Mouse (Mus musculus) retina, adult 2 months (tissue): ENCODE measurements around the gene Mcm10.

Experiments used
- DNase-seq: peaks from one replicate; pipeline ENCODE4 v3.0.0-alpha.2; 2012; ENCODE audit warnings: low read depth, low spot score

Gene Mcm10

DNA sequence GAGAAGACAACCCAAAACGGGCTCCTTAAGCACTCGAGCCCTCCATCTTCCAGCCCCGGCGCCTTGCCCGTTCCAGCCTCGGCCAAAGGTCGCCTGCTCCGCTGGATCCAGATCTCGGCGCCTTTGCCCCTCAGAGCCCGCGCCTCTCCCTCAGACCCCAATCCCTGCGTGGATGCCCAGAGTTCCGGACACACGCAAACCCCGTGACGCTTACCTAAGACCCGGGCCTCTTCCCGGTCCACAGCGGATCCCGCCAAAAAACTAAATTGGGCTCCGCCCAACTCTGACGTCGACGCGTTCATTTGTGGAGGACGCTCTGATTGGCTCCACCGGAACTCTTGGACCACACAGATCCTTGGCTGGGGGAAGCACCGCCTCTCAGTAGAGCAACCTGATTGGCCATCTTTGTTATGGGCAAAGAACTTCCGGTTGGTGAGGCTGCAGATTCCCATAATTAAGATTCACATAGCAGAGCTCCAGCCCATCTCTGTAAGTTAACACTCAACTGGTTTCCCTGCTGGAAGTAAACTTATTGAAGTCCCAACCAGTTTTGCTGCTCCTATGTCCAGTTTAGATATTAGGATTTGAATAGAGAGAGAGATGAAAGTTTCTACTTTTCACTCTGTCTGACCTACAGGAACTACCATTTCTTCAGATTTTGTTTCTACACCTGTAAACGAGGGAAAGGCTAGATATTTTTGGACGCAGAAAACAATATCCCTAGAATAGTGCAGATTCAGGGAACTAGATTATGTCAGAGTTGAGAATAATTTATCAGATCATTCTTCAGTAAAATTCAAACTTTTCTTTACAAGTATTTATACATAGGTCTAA lies at the start of gene Mcm10:
Gene Mcm10 (minus strand): TSS at position 301 of the 834 bp plus-strand sequence.
- peak; percentile 77 for DNase-seq

DNA sequence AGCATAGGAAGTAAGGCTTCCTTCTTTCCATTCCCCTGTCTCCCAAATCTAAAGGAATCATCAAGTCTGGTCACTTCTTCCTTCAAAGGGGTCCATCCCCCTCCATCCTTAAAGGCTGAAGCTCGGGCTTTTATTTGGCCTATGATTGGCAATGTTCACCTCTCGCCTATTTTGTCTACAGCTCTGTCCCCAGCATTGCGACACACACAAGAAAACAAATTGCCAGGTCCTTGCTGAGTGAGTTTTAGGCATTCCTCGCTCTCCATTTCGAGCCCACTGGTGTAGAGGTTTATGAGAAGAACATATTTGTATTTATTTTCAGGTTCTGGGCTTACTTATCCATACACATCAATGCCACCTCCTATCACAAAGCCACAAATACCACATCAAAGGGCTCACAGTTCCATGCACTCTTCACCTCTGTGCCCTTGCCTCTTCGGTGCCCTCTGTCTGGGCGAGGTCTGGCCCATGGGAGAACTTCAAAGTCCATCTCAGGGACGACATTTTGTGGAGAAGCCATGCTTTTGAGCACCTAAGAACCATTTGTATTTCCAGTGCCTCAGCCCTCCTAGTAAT lies 48.6 kb upstream of the Mcm10 start:
- no peak for DNase-seq

DNA sequence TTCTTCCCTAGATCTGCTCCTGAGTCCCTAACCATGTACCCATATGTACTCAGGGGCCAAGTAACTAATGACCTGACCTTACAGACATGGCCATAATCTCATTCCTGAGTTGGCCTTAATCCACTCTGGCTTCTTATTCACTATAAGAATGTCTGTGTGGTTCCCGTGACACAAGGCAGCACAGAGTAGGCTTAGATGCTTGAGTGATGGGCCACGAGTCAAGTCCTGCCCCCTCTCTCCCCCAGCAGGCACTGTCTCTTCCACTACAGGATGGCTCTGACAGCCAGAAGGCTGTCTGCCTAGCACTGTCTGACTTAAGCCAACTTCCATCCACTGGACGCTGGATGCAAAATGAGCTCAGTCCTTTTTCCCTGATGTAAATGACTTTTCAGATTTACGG lies 47.4 kb upstream of the Mcm10 start:
- DNase-seq: peak; percentile 66

DNA sequence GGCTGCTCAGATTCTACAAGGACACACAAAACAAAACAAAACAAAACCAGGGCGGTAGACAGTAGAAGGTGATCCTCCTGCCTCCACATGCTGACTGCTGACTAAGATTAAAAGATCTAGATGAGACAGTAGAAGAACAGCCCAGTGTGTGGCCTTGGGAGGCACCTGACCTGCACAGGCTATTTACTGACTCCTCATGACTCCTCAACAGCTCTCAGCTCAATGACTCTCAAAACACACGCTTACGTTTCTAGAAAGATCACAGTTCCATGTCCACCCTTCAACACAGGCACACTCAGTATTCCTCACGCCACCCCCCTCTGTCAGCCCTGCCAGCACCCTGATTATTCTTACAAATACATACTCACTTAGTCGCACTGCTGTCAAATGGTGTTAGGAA lies 45.8 kb upstream of the Mcm10 start:
- no peak for DNase-seq

DNA sequence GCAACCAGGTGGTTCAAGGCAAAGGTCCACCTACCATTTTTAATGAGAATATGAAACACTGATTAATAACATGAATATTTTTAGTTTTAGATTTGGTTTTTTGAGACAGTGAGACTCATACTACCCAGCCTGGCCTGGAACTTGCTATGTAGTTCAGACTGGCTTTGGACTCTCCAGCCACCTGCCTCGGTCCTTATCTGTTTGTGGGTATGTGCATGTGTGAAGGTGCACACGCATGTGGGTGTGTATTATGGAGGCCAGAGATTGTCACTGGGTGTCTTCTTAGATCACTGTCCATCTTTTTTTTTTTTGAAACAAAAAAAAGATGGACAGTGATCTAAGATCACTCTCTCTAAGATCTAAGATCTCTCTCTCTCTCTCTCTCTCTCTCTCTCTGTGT lies 38.0 kb upstream of the Mcm10 start:
- no peak for DNase-seq

DNA sequence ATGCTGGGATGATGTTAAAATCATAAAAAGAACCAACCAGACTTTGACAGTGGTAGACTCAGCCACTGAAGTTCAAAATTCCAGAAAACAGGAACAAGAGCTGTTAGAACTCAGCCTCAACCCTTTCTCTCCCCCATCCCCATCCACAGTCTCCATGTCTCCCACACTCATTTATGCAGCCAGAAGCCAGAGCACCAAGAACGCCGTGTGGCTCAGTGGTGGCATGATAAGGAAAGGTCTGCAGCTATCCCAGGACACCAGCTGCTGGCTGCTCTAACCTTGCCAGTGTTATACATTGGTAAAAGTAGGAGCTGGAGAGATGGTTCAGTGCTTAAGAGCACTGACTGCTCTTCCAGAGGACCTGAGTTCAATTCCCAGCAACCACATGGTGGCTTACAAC lies 34.4 kb upstream of the Mcm10 start:
- no peak for DNase-seq

DNA sequence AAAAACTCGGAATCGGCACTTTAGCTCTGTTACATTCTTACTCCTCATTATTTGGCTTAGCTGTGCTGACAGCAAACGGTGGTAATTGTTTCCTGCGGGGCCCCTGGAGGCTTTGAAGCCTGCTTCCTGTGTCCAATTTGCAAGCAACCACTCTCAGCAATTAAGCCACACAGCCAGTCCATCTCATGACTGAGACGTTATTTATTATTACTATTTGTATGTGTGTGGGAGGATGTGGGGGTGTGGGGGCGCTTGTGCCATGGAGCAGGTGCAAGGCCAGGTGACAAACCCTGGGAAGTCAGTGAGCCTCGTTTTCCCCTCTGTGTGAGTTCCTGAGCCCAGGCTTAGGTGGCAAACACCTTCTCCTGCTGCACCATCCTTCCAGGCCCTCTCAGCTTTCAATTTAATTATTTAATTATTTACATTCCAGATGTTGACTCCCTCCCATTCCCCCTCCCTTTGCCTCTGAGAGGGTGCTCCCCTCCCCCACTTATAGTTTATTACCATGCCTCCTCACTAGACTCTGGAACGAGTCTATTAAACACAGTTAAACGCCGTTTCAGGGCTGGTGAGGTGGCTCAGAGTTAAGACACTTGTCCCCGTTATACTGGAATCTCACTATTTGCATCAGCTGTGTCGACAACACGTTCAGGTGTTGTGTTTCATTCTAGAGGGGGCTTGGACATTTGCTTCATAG lies 32.8 kb upstream of the Mcm10 start:
- no peak for DNase-seq

- DNase-seq: no peak
Observed at GRCm38 (mm10) chr2:5044321-5044720, 31.7 kb upstream of the Mcm10 start.

- no peak for DNase-seq
Observed at GRCm38 (mm10) chr2:5043476-5043761, 30.8 kb upstream of the Mcm10 start.

- DNase-seq: no peak
Observed at GRCm38 (mm10) chr2:5042616-5043475, 30.3 kb upstream of the Mcm10 start.

DNA sequence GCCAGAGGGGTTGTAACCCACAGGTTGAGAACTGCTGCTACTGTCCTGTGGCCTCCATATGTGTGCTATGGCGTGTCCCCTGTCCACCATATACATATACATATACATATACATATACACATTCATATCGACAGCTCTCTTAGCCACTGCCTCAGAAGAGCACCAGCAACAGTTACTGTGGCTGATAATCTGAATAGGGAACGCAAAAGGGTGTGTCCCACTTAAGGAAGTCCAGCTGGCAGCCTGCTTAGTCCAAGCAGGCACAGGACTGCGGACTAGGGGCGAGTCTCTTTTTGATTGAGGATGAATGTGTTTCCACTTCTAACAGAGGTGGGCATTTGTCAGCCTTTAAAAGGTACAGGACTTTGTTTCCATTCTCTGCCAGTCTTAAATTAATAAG lies 29.3 kb upstream of the Mcm10 start:
- DNase-seq: no peak

DNA sequence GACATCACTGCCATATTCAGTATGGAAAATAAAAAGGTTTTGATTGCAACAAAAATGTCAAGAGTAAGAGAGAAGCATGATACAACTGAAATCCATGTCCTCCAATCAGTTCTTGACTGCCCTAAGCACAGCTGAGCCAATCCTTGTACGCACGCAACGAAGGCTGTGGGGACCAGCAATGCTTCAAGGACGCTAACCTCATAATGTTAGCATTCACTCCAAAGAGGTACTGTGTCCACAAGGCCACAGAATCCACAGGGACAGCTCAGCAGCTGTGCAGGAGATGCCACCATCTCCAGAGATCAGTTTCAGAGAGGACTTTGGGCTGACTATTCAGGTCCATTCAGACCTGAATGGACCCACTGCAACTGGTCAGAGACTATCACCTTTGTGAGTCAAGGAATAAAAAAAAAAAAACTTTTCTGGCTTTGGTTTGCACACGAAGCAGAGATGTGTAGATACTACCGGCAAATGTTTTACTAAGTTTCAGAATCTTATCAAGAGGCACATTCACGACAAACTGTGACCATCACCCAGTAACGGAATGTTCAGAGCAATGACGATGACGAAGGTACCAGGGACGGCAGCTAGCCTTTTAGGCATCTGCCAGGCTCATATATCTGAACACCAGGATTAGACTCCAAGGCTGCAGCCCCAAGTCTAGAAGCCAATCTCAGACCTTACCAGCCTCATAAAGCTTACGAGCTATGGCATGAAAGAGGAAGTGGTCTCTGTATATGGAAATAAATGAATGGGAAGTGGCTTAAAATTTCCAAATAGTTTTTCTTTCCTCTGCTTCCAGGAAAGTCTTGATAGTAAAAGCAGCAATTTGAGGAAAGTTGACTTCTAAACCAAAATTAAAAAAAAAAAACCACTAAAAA lies 27.9 kb upstream of the Mcm10 start:
- no peak for DNase-seq

DNA sequence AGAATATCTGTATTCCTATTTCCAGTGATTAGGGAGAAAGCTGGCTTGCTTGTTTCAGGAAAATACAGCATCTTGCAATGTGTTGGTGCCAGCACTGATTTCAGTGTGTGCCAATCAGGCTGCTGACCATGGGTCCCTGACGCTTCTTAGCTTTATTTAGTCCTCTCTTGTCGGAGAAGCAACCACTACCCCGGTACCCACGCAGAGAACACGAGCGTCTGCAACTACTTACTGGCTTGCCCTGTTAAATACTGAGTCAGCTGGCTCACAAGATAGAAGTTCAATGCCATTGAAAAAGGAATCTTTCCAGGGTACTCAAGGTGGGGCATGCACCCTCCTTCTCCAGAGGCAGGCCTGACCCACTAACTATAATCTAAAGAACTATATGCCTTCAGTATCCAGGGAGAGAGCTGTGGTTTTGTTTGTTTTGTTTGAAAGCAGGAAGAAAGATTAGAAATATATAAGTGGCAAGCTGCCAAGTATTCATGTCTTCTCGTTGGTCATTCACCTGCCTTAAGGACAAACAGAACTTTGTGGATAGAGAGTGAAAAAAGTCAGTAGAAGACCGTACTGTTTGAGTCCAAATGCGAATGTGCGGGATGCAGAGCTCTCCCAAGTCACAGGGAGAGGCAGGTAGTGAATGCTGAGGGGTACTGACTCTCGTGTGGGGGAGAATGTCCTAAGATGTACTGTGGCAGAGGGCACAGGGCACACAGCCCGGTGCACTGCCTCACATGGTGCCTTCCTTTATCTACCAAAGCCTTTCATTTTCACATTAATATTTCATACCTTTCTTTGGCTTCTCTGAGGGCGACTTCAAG lies 27.0 kb upstream of the Mcm10 start:
- no peak for DNase-seq

DNA sequence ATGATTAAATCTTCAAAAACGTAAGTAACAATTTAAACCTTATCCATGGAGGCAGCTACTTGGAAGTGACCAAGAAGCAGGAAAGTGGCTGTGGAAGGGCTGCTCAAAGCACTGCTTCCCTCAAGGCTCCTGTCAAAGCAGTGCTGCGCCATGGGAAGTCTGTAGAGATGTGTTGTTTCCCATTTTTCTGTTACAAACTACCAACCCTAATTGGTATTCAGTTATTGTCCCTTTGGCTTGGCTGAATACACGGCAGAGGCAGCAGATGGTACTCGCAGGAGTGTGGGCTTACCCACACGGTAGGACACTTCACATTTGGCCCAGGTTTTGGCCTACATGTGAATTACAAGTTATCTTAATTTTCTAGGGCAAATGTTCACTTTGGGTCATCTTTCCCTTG lies 25.7 kb upstream of the Mcm10 start:
- DNase-seq: no peak

- DNase-seq: no peak
Observed at GRCm38 (mm10) chr2:5037390-5037789, 24.8 kb upstream of the Mcm10 start.

DNA sequence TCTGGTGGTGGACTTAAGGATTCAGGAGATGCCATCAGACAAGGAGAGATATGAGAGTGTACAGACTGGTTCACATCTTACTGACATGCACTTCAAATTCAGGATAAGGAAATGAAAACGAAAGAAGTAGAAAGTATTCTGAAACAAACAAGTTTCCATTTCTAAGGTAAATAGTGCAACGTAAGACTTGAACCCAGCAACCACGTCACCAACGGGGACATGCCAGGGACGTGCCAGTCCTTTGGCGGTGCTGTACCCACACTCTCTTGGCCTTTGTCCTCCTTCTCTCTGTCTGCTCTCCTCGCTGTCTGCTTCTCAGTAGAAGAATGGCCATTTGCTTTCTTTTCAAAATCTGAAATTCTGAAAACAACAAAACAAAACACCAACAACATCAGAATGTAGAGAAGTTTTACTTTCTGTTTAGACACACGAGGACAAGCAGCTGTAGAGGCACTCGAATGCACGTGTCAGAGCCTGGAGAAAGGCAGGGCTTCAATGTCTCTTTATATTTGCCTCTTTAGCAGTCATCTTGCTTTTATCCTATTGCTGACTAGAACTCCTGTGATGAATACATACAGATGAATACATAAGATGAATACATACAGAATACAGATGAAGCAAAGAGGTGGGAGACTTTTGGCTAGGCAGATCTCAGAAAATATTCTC lies 24.0 kb upstream of the Mcm10 start:
- DNase-seq: no peak

GRCm38 (mm10) chr2:5035241-5035640 lies 22.6 kb upstream of the Mcm10 start:
- DNase-seq: no peak

- no peak for DNase-seq
Observed at GRCm38 (mm10) chr2:5034801-5035200, 22.2 kb upstream of the Mcm10 start.

GRCm38 (mm10) chr2:5033546-5034420 lies 21.2 kb upstream of the Mcm10 start:
- DNase-seq: no peak
